Mouse (Mus musculus): ENCODE measurements around the gene Olfr571. TPM values are rescaled to one million over a fixed set of nuclear protein-coding genes. Genes with fewer than 3 reads are reported as not detected.

Gene Olfr571
- polyA plus RNA-seq, 1 experiment from 2014 or later: 0.04 TPM

- Histone ChIP-seq H3K4me3 (no peak overlapping the region), H3K4me2 (no peak overlapping the region), H3K27me3 (no peaks in the 10 kb centered on the region), H3K27ac (replicated peaks) (no peak overlapping the region), H3K36me3 (no peaks in the 10 kb centered on the region), H3K4me1 (replicated peaks) (no peaks in the 10 kb centered on the region), H3K9ac (no peak overlapping the region), H3K9me3 (no peaks in the 10 kb centered on the region)
- 55% methylated on average over 1 of the region's 1 CpGs for WGBS
- ATAC-seq (ENCODE audit: low read depth): no peak
These were observed 2.1 kb downstream of the Olfr571 start for GRCm38 (mm10) chr7:102915261-102915660.

- Histone ChIP-seq H3K4me2 (no peak within 1 kb of the TSS), H3K4me3 (no peak within 1 kb of the TSS), H3K27me3 (no peaks in the 10 kb centered on the region), H3K27ac (replicated peaks) (no peak within 1 kb of the TSS), H3K36me3 (no peaks in the 10 kb centered on the region), H3K4me1 (replicated peaks) (no peaks in the 10 kb centered on the region), H3K9ac (no peak within 1 kb of the TSS), H3K9me3 (no peaks in the 10 kb centered on the region)
- WGBS: 72% methylated on average over 3 of the region's 3 CpGs
- ATAC-seq (ENCODE audit: low read depth): no peak
These were observed 26.6 kb downstream of the Olfr571 start, which contains the start of gene Olfr569 for GRCm38 (mm10) chr7:102890782-102891181. Gene Olfr569 (minus strand): TSS chr7:102890882.

DNA sequence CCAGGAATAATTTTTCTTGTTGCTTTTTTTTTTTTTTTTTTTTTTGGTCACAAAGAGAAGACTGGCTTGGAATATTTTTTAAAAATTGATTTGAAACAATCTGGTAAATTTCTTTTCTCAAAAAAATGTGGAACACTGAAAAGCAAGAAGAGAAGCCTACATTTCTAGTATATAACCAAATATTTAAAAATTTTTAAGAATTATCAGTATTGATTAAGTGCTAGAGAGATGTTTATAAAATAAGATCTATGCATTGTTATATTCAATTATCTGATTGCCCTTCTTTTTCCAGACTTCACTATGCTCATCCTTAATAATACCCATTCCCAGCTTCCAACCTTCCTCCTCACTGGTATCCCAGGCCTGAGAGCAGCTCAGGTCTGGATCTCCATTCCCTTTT lies 40.5 kb downstream of the Olfr571 start, which contains the start of gene Olfr568:
Gene Olfr568 (plus strand): TSS at position 301 of the 400 bp plus-strand sequence.
- Histone ChIP-seq H3K4me2 (no peak within 1 kb of the TSS), H3K27ac (replicated peaks) (no peak within 1 kb of the TSS), H3K9ac (no peak within 1 kb of the TSS), H3K27me3 (no peaks in the 10 kb centered on the region), H3K4me1 (replicated peaks) (no peaks in the 10 kb centered on the region), H3K9me3 (no peaks in the 10 kb centered on the region), H3K36me3 (no peaks in the 10 kb centered on the region), H3K4me3 (no peak within 1 kb of the TSS)
- no peak for ATAC-seq (ENCODE audit: low read depth)

GRCm38 (mm10) chr7:102858665-102859064 lies 58.7 kb downstream of the Olfr571 start, which contains the start of gene Olfr566:
Gene Olfr566 (minus strand): TSS chr7:102858765.
- Histone ChIP-seq H3K27me3 (no peaks in the 10 kb centered on the region), H3K9me3 (no peaks in the 10 kb centered on the region), H3K4me1 (replicated peaks) (no peaks in the 10 kb centered on the region), H3K4me3 (no peak within 1 kb of the TSS), H3K4me2 (no peak within 1 kb of the TSS), H3K36me3 (no peaks in the 10 kb centered on the region), H3K27ac (replicated peaks) (no peak within 1 kb of the TSS), H3K9ac (no peak within 1 kb of the TSS)
- no peak for ATAC-seq (ENCODE audit: low read depth)
- 85% methylated on average over 1 of the region's 1 CpGs for WGBS

DNA sequence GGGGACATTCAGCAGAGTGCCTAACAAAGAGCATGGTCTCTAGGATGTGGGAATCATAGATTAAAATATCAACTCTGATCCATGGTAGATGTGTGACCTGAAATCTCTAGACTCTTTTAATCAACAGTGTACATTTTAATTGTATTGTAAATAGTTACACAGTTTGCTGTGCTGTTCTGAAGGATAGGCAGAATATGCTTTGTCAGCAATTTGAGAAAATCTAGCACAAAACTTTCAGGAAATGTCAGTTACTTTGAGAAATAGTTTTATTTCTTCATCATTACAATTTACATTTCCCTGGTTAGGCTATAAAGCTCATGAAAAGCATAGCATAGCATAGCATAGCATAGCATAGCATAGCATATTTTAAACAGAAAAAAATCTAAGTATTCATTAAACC lies 61.5 kb downstream of the Olfr571 start:
- no peak for ATAC-seq (ENCODE audit: low read depth)

More for the DNA sequence above, 61.5 kb downstream of the Olfr571 start:
- Histone ChIP-seq H3K4me3 (no peak overlapping the region), H3K36me3 (no peaks in the 10 kb centered on the region), H3K4me1 (replicated peaks) (no peaks in the 10 kb centered on the region), H3K27me3 (no peaks in the 10 kb centered on the region), H3K27ac (replicated peaks) (no peak overlapping the region), H3K9ac (no peak overlapping the region), H3K9me3 (no peaks in the 10 kb centered on the region), H3K4me2 (no peak overlapping the region)

Other genes with a start within 250 kb of the Olfr571 start
- gene Trim68, start 230.2 kb downstream of the Olfr571 start, polyA plus RNA-seq (2015; fragmentation: Nextera tagmentation; extraction: Ambion mirVana): 9.3 and 12.3 TPM in 2 replicates
- gene Olfr557, start 221.6 kb downstream of the Olfr571 start, polyA plus RNA-seq (2015; fragmentation: Nextera tagmentation; extraction: Ambion mirVana): not detected in 2 replicates
- gene Olfr558, start 215.3 kb downstream of the Olfr571 start, polyA plus RNA-seq (2015; fragmentation: Nextera tagmentation; extraction: Ambion mirVana): 2.5 and 2.7 TPM in 2 replicates
- not detected in 2 replicates for gene Olfr33, start 198.5 kb downstream of the Olfr571 start, polyA plus RNA-seq (2015; fragmentation: Nextera tagmentation; extraction: Ambion mirVana)
- gene Olfr559, start 190.0 kb downstream of the Olfr571 start, polyA plus RNA-seq (2015; fragmentation: Nextera tagmentation; extraction: Ambion mirVana): not detected in 2 replicates
- gene Olfr560, start 158.2 kb downstream of the Olfr571 start, polyA plus RNA-seq (2015; fragmentation: Nextera tagmentation; extraction: Ambion mirVana): not detected in 2 replicates
- gene Olfr78, start 158.1 kb downstream of the Olfr571 start, polyA plus RNA-seq (2015; fragmentation: Nextera tagmentation; extraction: Ambion mirVana): 0.27 and 0.44 TPM in 2 replicates
- 0.46 TPM in 1 of 2 replicates, not detected in the other for gene Olfr561, start 146.3 kb downstream of the Olfr571 start, polyA plus RNA-seq (2015; fragmentation: Nextera tagmentation; extraction: Ambion mirVana)
- not detected in 2 replicates for gene Olfr564, start 114.1 kb downstream of the Olfr571 start, polyA plus RNA-seq (2015; fragmentation: Nextera tagmentation; extraction: Ambion mirVana)
- gene Olfr566, start 58.8 kb downstream of the Olfr571 start, polyA plus RNA-seq (2015; fragmentation: Nextera tagmentation; extraction: Ambion mirVana): 0.31 and 0.50 TPM in 2 replicates
- gene Olfr568, start 40.4 kb downstream of the Olfr571 start, polyA plus RNA-seq (2015; fragmentation: Nextera tagmentation; extraction: Ambion mirVana): not detected in 2 replicates
- gene Olfr569, start 26.7 kb downstream of the Olfr571 start, polyA plus RNA-seq (2015; fragmentation: Nextera tagmentation; extraction: Ambion mirVana): not detected in 2 replicates
- gene Olfr570, start 23.0 kb downstream of the Olfr571 start, polyA plus RNA-seq (2015; fragmentation: Nextera tagmentation; extraction: Ambion mirVana): not detected in 2 replicates
- not detected in 2 replicates for gene Olfr572, start 6.9 kb upstream of the Olfr571 start, polyA plus RNA-seq (2015; fragmentation: Nextera tagmentation; extraction: Ambion mirVana)
- gene Olfr573-ps1, start 25.0 kb upstream of the Olfr571 start, polyA plus RNA-seq (2015; fragmentation: Nextera tagmentation; extraction: Ambion mirVana): not detected in 2 replicates
- gene Olfr574, start 30.9 kb upstream of the Olfr571 start, polyA plus RNA-seq (2015; fragmentation: Nextera tagmentation; extraction: Ambion mirVana): not detected in 2 replicates
- gene Olfr575, start 41.2 kb upstream of the Olfr571 start, polyA plus RNA-seq (2015; fragmentation: Nextera tagmentation; extraction: Ambion mirVana): not detected in 2 replicates
- not detected in 2 replicates for gene Olfr576, start 45.1 kb upstream of the Olfr571 start, polyA plus RNA-seq (2015; fragmentation: Nextera tagmentation; extraction: Ambion mirVana)
- not detected in 2 replicates for gene Olfr577, start 58.4 kb upstream of the Olfr571 start, polyA plus RNA-seq (2015; fragmentation: Nextera tagmentation; extraction: Ambion mirVana)
- gene Olfr578, start 71.8 kb upstream of the Olfr571 start, polyA plus RNA-seq (2015; fragmentation: Nextera tagmentation; extraction: Ambion mirVana): not detected in 2 replicates
- gene Olfr582, start 120.5 kb upstream of the Olfr571 start, polyA plus RNA-seq (2015; fragmentation: Nextera tagmentation; extraction: Ambion mirVana): not detected in 2 replicates
- not detected in 2 replicates for gene Olfr583, start 133.8 kb upstream of the Olfr571 start, polyA plus RNA-seq (2015; fragmentation: Nextera tagmentation; extraction: Ambion mirVana)
- not detected in 2 replicates for gene Olfr584, start 164.3 kb upstream of the Olfr571 start, polyA plus RNA-seq (2015; fragmentation: Nextera tagmentation; extraction: Ambion mirVana)
- gene Olfr585, start 180.2 kb upstream of the Olfr571 start, polyA plus RNA-seq (2015; fragmentation: Nextera tagmentation; extraction: Ambion mirVana): not detected in 2 replicates
- gene Olfr586, start 208.1 kb upstream of the Olfr571 start, polyA plus RNA-seq (2015; fragmentation: Nextera tagmentation; extraction: Ambion mirVana): not detected in 2 replicates
- gene Olfr588-ps1, start 223.3 kb upstream of the Olfr571 start, polyA plus RNA-seq (2015; fragmentation: Nextera tagmentation; extraction: Ambion mirVana): not detected in 2 replicates
- gene Olfr589, start 238.8 kb upstream of the Olfr571 start, polyA plus RNA-seq (2015; fragmentation: Nextera tagmentation; extraction: Ambion mirVana): not detected in 2 replicates